10 mouse cellular contexts compared by ENCODE assay signal in the genomic region with DNA sequence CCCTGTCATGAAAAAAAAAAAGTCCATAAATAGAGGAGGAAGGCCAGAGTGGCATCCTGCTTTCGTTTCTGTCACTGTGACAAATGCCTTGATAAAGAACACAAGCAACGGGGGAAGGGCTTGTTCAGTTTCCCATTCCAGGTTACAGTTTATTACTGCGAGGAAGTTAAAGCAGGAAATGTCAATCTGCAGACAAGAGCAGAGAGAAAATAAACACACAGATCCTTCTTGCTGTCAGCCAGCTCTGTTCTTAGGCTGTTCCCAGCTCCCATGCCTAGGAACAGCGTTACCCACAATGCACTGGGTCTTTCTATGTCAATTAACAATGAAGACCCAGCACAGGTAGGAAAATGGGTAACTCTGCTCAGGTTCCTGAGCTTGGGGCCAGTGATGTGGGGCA. TPM values are rescaled to one million over a fixed set of nuclear protein-coding genes. Genes with fewer than 3 reads are reported as not detected.
DNase-seq lines count a peak whose midpoint lies in the region; ATAC-seq lines count a peak whose summit lies in the region.
"Had no signal": no experiment of that assay in that cellular context is flagged by ENCODE, and none has a peak within 500 bp of the region (broad histone marks: within the 10 kb centered on the region; RNA-seq: fewer than 3 reads in every experiment).

No protein-coding gene starts in this region.

- no peaks in the 10 kb centered on the region for H3K27me3 ChIP-seq in megakaryocyte, embryonic 14.5 days (replicated peaks)
- H3K27me3 ChIP-seq in hindbrain, embryonic 10.5 days (ENCODE audit: insufficient read depth, poor library complexity, severe bottlenecking) = peaks cover 21% of the 10 kb centered on the region
- peaks cover 5% of the 10 kb centered on the region; the same call in 1 of the 2 replicates for H3K27me3 ChIP-seq in neural tube, embryonic 15.5 days (replicated peaks)
- H3K27me3 ChIP-seq: Patski had no signal

- 0 out of 2 replicates have a peak, but pooled peaks cover 3% of the 10 kb centered on the region for H3K9me3 ChIP-seq in megakaryocyte, embryonic 14.5 days
- no peaks in the 10 kb centered on the region for H3K9me3 ChIP-seq in hindbrain, embryonic 10.5 days
- H3K9me3 ChIP-seq in neural tube, embryonic 15.5 days (replicated peaks) = no peaks in the 10 kb centered on the region

- H3K4me3 ChIP-seq in megakaryocyte, embryonic 14.5 days (replicated peaks) = peak overlapping the region; percentile 40
- no peak overlapping the region for H3K4me3 ChIP-seq in hindbrain, embryonic 10.5 days
- H3K4me3 ChIP-seq in neural tube, embryonic 15.5 days (replicated peaks) = no peak overlapping the region

- H3K4me2 ChIP-seq in neural tube, embryonic 15.5 days = no peak overlapping the region

- 57% methylated on average over 4 of the region's 4 CpGs for WGBS in hindbrain, embryonic 10.5 days
- 66% methylated on average over 4 of the region's 4 CpGs for WGBS in neural tube, embryonic 15.5 days

- H3K9ac ChIP-seq in neural tube, embryonic 15.5 days (replicated peaks) = no peak overlapping the region

- H3K4me1 ChIP-seq in megakaryocyte, embryonic 14.5 days = peaks cover 36% of the 10 kb centered on the region
- peaks cover 24% of the 10 kb centered on the region for H3K4me1 ChIP-seq in hindbrain, embryonic 10.5 days (replicated peaks)
- 0 out of 2 replicates have a peak, but pooled peaks cover 3% of the 10 kb centered on the region for H3K4me1 ChIP-seq in neural tube, embryonic 15.5 days

- DNase-seq in hindbrain, embryonic 10.5 days (ENCODE audit: low spot score) = no peak
- DNase-seq in kidney, postnatal 14 days = peak; percentile 71
- no peak for DNase-seq in T-cell, adult 2 months (ENCODE audit: low spot score)
- DNase-seq in right cerebral cortex, postnatal 36 days (ENCODE audit: low spot score in 2 of 2) = no peak
- DNase-seq in layer of hippocampus, adult 9-10 months (ENCODE audit: low spot score) = no peak

- H3K27ac ChIP-seq in hindbrain, embryonic 10.5 days = peak overlapping the region; percentile 54; the same call in 1 of the 2 replicates
- H3K27ac ChIP-seq in neural tube, embryonic 15.5 days (replicated peaks) = peak overlapping the region; percentile 56; the same call in 1 of the 2 replicates

- H3K36me3 ChIP-seq in megakaryocyte, embryonic 14.5 days (replicated peaks; ENCODE audit: low read length) = peaks cover 38% of the 10 kb centered on the region
- H3K36me3 ChIP-seq in hindbrain, embryonic 10.5 days = peaks cover 5% of the 10 kb centered on the region; the same call in 1 of the 2 replicates
- H3K36me3 ChIP-seq in neural tube, embryonic 15.5 days = no peaks in the 10 kb centered on the region

- ATAC-seq in megakaryocyte, adult 5-6 weeks (ENCODE audit: poor library complexity, severe bottlenecking) = no peak
- ATAC-seq in neural tube, embryonic 15.5 days (ENCODE audit: low FRiP score) = no peak
- ATAC-seq: Patski had no signal

RNA-seq across cellular contexts. Expression of a gene that starts 7.6 kb away (rescaled TPM):
- 18.4 and 56.4 TPM in 2 replicates for polyA plus RNA-seq in megakaryocyte, embryonic 14.5 days (2012; ENCODE audit: insufficient read depth, low replicate concordance)
- total RNA-seq in megakaryocyte, adult 5-6 weeks (2015) = 0.82 and 1.1 TPM in 2 replicates
- total RNA-seq in megakaryocyte, adult 5-6 weeks (2017) = 0.24 and 1.3 TPM in 2 replicates
- polyA plus RNA-seq in hindbrain, embryonic 10.5 days (2016; fragmentation: Nextera tagmentation; extraction: Ambion mirVana) = 29.8 and 35.3 TPM in 2 replicates
- 13.3 and 19.1 TPM in 2 replicates for polyA plus RNA-seq in neural tube, embryonic 15.5 days (2015; fragmentation: Nextera tagmentation; extraction: Ambion mirVana)

RNA-seq across cellular contexts. Expression of a gene that starts 8.1 kb away (rescaled TPM):
- polyA plus RNA-seq in megakaryocyte, embryonic 14.5 days (2012; ENCODE audit: insufficient read depth, low replicate concordance) = 0.16 and 1.2 TPM in 2 replicates
- not detected in 2 replicates for total RNA-seq in megakaryocyte, adult 5-6 weeks (2015)
- total RNA-seq in megakaryocyte, adult 5-6 weeks (2017) = 0.12 TPM in 1 of 2 replicates, not detected in the other
- 1.3 and 2.3 TPM in 2 replicates for polyA plus RNA-seq in hindbrain, embryonic 10.5 days (2016; fragmentation: Nextera tagmentation; extraction: Ambion mirVana)
- polyA plus RNA-seq in neural tube, embryonic 15.5 days (2015; fragmentation: Nextera tagmentation; extraction: Ambion mirVana) = 1.4 and 2.6 TPM in 2 replicates
- total RNA-seq: common myeloid progenitor, adult 5-6 weeks had no signal

RNA-seq across cellular contexts. Expression of a gene that starts 47.4 kb away (rescaled TPM):
- polyA plus RNA-seq in megakaryocyte, embryonic 14.5 days (2012; ENCODE audit: insufficient read depth, low replicate concordance) = 40.8 and 101 TPM in 2 replicates
- total RNA-seq in megakaryocyte, adult 5-6 weeks (2015) = 115 and 119 TPM in 2 replicates
- 248 and 291 TPM in 2 replicates for total RNA-seq in megakaryocyte, adult 5-6 weeks (2017)
- 230 and 252 TPM in 2 replicates for polyA plus RNA-seq in hindbrain, embryonic 10.5 days (2016; fragmentation: Nextera tagmentation; extraction: Ambion mirVana)
- polyA plus RNA-seq in neural tube, embryonic 15.5 days (2015; fragmentation: Nextera tagmentation; extraction: Ambion mirVana) = 127 and 133 TPM in 2 replicates

RNA-seq across cellular contexts. Expression of a gene that starts 51.4 kb away (rescaled TPM):
- 99.5 and 105 TPM in 2 replicates for polyA plus RNA-seq in megakaryocyte, embryonic 14.5 days (2012; ENCODE audit: insufficient read depth, low replicate concordance)
- 20.8 and 21.4 TPM in 2 replicates for total RNA-seq in megakaryocyte, adult 5-6 weeks (2015)
- 22.5 and 32.8 TPM in 2 replicates for total RNA-seq in megakaryocyte, adult 5-6 weeks (2017)
- polyA plus RNA-seq in hindbrain, embryonic 10.5 days (2016; fragmentation: Nextera tagmentation; extraction: Ambion mirVana) = 46.9 and 47.2 TPM in 2 replicates
- polyA plus RNA-seq in neural tube, embryonic 15.5 days (2015; fragmentation: Nextera tagmentation; extraction: Ambion mirVana) = 28.1 and 29.9 TPM in 2 replicates

RNA-seq across cellular contexts. Expression of a gene that starts 58.8 kb away (rescaled TPM):
- 9.2 and 19.0 TPM in 2 replicates for polyA plus RNA-seq in megakaryocyte, embryonic 14.5 days (2012; ENCODE audit: insufficient read depth, low replicate concordance)
- total RNA-seq in megakaryocyte, adult 5-6 weeks (2015) = 47.3 and 54.9 TPM in 2 replicates
- 19.3 and 21.7 TPM in 2 replicates for total RNA-seq in megakaryocyte, adult 5-6 weeks (2017)
- polyA plus RNA-seq in hindbrain, embryonic 10.5 days (2016; fragmentation: Nextera tagmentation; extraction: Ambion mirVana) = 46.8 and 49.1 TPM in 2 replicates
- polyA plus RNA-seq in neural tube, embryonic 15.5 days (2015; fragmentation: Nextera tagmentation; extraction: Ambion mirVana) = 48.5 and 51.6 TPM in 2 replicates
